Mouse (Mus musculus) CH12.LX (cell line): ENCODE data around the gene Pam. TPM values are rescaled to one million over a fixed set of nuclear protein-coding genes. Genes with fewer than 3 reads are reported as not detected.

Source experiments
- DNase-seq: peaks from one replicate; pipeline ENCODE4 v3.0.0-alpha.2; 2013; ENCODE audit errors: extremely low read depth
- H3K27ac ChIP-seq: 2 replicates; pipeline ENCODE4 v1.5.1; 2012; ENCODE audit warnings: low read depth, mild to moderate bottlenecking, control low read depth, moderate library complexity; ENCODE audit not compliant: insufficient read depth
- H3K27me3 ChIP-seq: replicated peaks from 2 replicates; pipeline ENCODE3; 2012; ENCODE audit warnings: inconsistent platforms
- H3K36me3 ChIP-seq, 2 experiments: replicated peaks in 1 of 2; 2 replicates each; pipeline versions ENCODE3 to v1.6.1; 2012; ENCODE audit warnings: inconsistent platforms in 1 of 2, low read length in 1 of 2, mild to moderate bottlenecking in 1 of 2, mixed read lengths in 1 of 2, moderate library complexity in 1 of 2; ENCODE audit not compliant: control insufficient read depth in 1 of 2, insufficient read depth in 1 of 2
- H3K4me1 ChIP-seq, 2 experiments: 2 replicates each; pipeline ENCODE4 v1.6.1; 2012; ENCODE audit warnings: inconsistent platforms in 1 of 2, moderate library complexity in 1 of 2; ENCODE audit not compliant: insufficient read depth in 2 of 2, control insufficient read depth in 1 of 2
- H3K4me2 ChIP-seq: 2 replicates; pipeline ENCODE4 v1.6.1; 2012; ENCODE audit warnings: low read depth, mild to moderate bottlenecking, control low read depth; ENCODE audit not compliant: poor library complexity, insufficient read depth, severe bottlenecking
- H3K4me3 ChIP-seq, 3 experiments: fragments of 150-350 bp in 1 of 3; sonication (generic) in 1 of 3; replicated peaks in 1 of 3; 2 replicates each; pipeline versions ENCODE3 to v1.5.1; 2011 to 2012; ENCODE audit warnings: low read depth in 2 of 3, low read length in 2 of 3, mild to moderate bottlenecking in 2 of 3, moderate library complexity in 2 of 3, control low read depth in 1 of 3, improper control_type of control experiment in 1 of 3, inconsistent platforms in 1 of 3, mixed read lengths in 1 of 3; ENCODE audit not compliant: poor library complexity in 1 of 3
- H3K79me2 ChIP-seq: replicated peaks from 2 replicates; pipeline ENCODE4 v1.6.1; 2012; ENCODE audit warnings: mild to moderate bottlenecking, moderate library complexity; ENCODE audit not compliant: control insufficient read depth, poor library complexity, insufficient read depth, severe bottlenecking; ENCODE audit errors: extremely low read depth
- H3K9ac ChIP-seq: 2 replicates; pipeline ENCODE4 v1.6.1; 2012; ENCODE audit warnings: low read depth, mild to moderate bottlenecking, control low read depth, moderate library complexity; ENCODE audit not compliant: insufficient read depth
- H3K9me3 ChIP-seq: replicated peaks from 2 replicates; pipeline ENCODE3; 2012; ENCODE audit warnings: low read length, inconsistent platforms, mixed read lengths
- CHD2 ChIP-seq: IDR thresholded peaks from 2 replicates; pipeline ENCODE4 v1.6.1; 2011; ENCODE audit warnings: low read length, improper control_type of control experiment
- ETS1 ChIP-seq: conservative IDR thresholded peaks from 2 replicates; pipeline ENCODE4 v1.6.1; 2012; ENCODE audit warnings: low read depth, mild to moderate bottlenecking, inconsistent platforms, low read length, improper control_type of control experiment, moderate library complexity
- HCFC1 ChIP-seq: IDR thresholded peaks from 2 replicates; pipeline ENCODE4 v1.6.1; 2012; ENCODE audit warnings: low read depth, mild to moderate bottlenecking, inconsistent platforms, low read length, improper control_type of control experiment
- IRF4 ChIP-seq: IDR thresholded peaks from 2 replicates; pipeline ENCODE4 v1.6.1; 2014; ENCODE audit warnings: low read depth, mild to moderate bottlenecking, inconsistent platforms, low read length, improper control_type of control experiment
- JUN ChIP-seq: IDR thresholded peaks from 2 replicates; pipeline ENCODE4 v1.6.1; 2011; ENCODE audit warnings: low read depth, mild to moderate bottlenecking, low read length, improper control_type of control experiment, moderate library complexity; ENCODE audit not compliant: insufficient read depth
- JUND ChIP-seq: conservative IDR thresholded peaks from 2 replicates; pipeline ENCODE4 v1.6.1; 2011; ENCODE audit warnings: low read depth, low read length, improper control_type of control experiment
- MAX ChIP-seq: IDR thresholded peaks from 2 replicates; pipeline ENCODE4 v1.6.1; 2011; ENCODE audit warnings: low read length, improper control_type of control experiment
- MAZ ChIP-seq: IDR thresholded peaks from 2 replicates; pipeline ENCODE4 v1.6.1; 2012; ENCODE audit warnings: low read depth, mild to moderate bottlenecking, inconsistent platforms, low read length, improper control_type of control experiment, moderate library complexity
- MXI1 ChIP-seq: IDR thresholded peaks from 2 replicates; pipeline ENCODE4 v1.6.1; 2011; ENCODE audit warnings: mild to moderate bottlenecking, low read depth, low read length, improper control_type of control experiment
- MYC ChIP-seq: IDR thresholded peaks from 2 replicates; pipeline ENCODE4 v1.6.1; 2011; ENCODE audit warnings: low read depth, mild to moderate bottlenecking, improper control_type of control experiment, low read length
- NELFE ChIP-seq: IDR thresholded peaks from 2 replicates; pipeline ENCODE4 v1.6.1; 2011; ENCODE audit warnings: low read depth, low read length, improper control_type of control experiment
- PAX5 ChIP-seq: IDR thresholded peaks from 2 replicates; pipeline ENCODE4 v1.6.1; 2012; ENCODE audit warnings: low read length, inconsistent platforms, mixed read lengths
- POLR2A ChIP-seq: IDR thresholded peaks from 2 replicates; pipeline ENCODE4 v1.6.1; 2011; ENCODE audit warnings: low read depth, mild to moderate bottlenecking, improper control_type of control experiment, low read length
- POLR2AphosphoS2 ChIP-seq: IDR thresholded peaks from 2 replicates; pipeline ENCODE4 v1.6.1; 2011; ENCODE audit warnings: low read depth, low read length, improper control_type of control experiment
- RAD21 ChIP-seq: IDR thresholded peaks from 2 replicates; pipeline ENCODE4 v1.6.1; 2011; ENCODE audit warnings: low read depth, mild to moderate bottlenecking, low read length, improper control_type of control experiment, moderate library complexity
- RCOR1 ChIP-seq: conservative IDR thresholded peaks from 2 replicates; pipeline ENCODE4 v1.6.1; 2012; ENCODE audit warnings: low read depth, mild to moderate bottlenecking, inconsistent platforms, low read length, improper control_type of control experiment
- SMC3 ChIP-seq: IDR thresholded peaks from 2 replicates; pipeline ENCODE4 v1.6.1; 2011; ENCODE audit warnings: low read depth, low read length, improper control_type of control experiment
- TBP ChIP-seq: conservative IDR thresholded peaks from 2 replicates; pipeline ENCODE4 v1.6.1; 2011; ENCODE audit warnings: low read depth, low read length, improper control_type of control experiment
- TCF12 ChIP-seq: IDR thresholded peaks from 2 replicates; pipeline ENCODE4 v1.6.1; 2014; ENCODE audit warnings: low read depth, mild to moderate bottlenecking, inconsistent platforms, low read length, improper control_type of control experiment
- UBTF ChIP-seq: IDR thresholded peaks from 2 replicates; pipeline ENCODE4 v1.6.1; 2012; ENCODE audit warnings: low read depth, mild to moderate bottlenecking, inconsistent platforms, low read length, improper control_type of control experiment, moderate library complexity
- USF1 ChIP-seq: IDR thresholded peaks from 2 replicates; pipeline ENCODE4 v1.6.1; 2014; ENCODE audit warnings: low read depth, mild to moderate bottlenecking, inconsistent platforms, low read length, improper control_type of control experiment
- USF2 ChIP-seq: conservative IDR thresholded peaks from 2 replicates; pipeline ENCODE4 v1.6.1; 2011; ENCODE audit warnings: low read depth, low read length, improper control_type of control experiment
- ZKSCAN1 ChIP-seq: IDR thresholded peaks from 2 replicates; pipeline ENCODE4 v1.6.1; 2012; ENCODE audit warnings: low read depth, inconsistent platforms, low read length, improper control_type of control experiment, borderline replicate concordance
- ZMIZ1 ChIP-seq: IDR thresholded peaks from 2 replicates; pipeline ENCODE4 v1.6.1; 2012; ENCODE audit warnings: low read depth, mild to moderate bottlenecking, inconsistent platforms, low read length, improper control_type of control experiment
- ZNF384 ChIP-seq: IDR thresholded peaks from 2 replicates; pipeline ENCODE4 v1.6.1; 2012; ENCODE audit warnings: low read depth, low read length, improper control_type of control experiment, inconsistent platforms
- dilution Hi-C: fragments of 300-500 bp; cut with MboI; formaldehyde crosslinking; loops from 2 replicates; pipeline ENCODE4 v1.14.3; 2020; ENCODE audit warnings: low sequenced_read_pairs; ENCODE audit not compliant: extremely low pct_unique_long_range_greater_than_20kb, extremely low pct_ligation_motif_present
- in situ Hi-C: fragments of 300-500 bp; cut with MboI; formaldehyde crosslinking; loops from 3 replicates; pipeline ENCODE4 v1.14.3; 2019; ENCODE audit warnings: low sequenced_read_pairs, low pct_ligation_motif_present, low pct_unique_long_range_greater_than_20kb, mixed read lengths
- polyA plus RNA-seq: library from polyadenylated mRNA; unstranded; fragments of >175 nt; gene quantifications from 2 replicates; pipeline ENCODE4 v1.2.1, GENCODE M21; 2012; ENCODE audit warnings: low read depth; ENCODE audit not compliant: insufficient read length
- total RNA-seq, 2 experiments: library from RNA; depleted of rRNA; stranded (reverse); fragments of 300-350 nt in 1 of 2; fragments of >200 nt in 1 of 2; gene quantifications; 2 replicates each; pipeline ENCODE4 v1.2.3; 2012 to 2014

The Pam gene
- total and polyA plus RNA-seq, 3 experiments, result 0.24 TPM; not detected in 2

- dilution Hi-C loops, result no loop called here
- Histone ChIP-seq H3K79me2 (no peaks in the 10 kb centered on the region), H3K27ac (no peak overlapping the region), H3K9ac (no peak overlapping the region), H3K4me1 (no peaks in the 10 kb centered on the region), H3K4me3 (no peak overlapping the region), H3K9me3 (no peaks in the 10 kb centered on the region), H3K27me3 (no peaks in the 10 kb centered on the region), H3K36me3 (no peaks in the 10 kb centered on the region), H3K4me2 (no peak overlapping the region)
- DNase-seq, result no peak
- in situ Hi-C loops, result no loop called here
- no peak for TF ChIP-seq UBTF
- no peak for TF ChIP-seq JUND
- no peak for TF ChIP-seq USF2
- TF ChIP-seq USF1, result no peak
- TF ChIP-seq MYC, result no peak
- TF ChIP-seq TCF12, result no peak
- no peak for TF ChIP-seq POLR2AphosphoS2
- TF ChIP-seq HCFC1, result no peak
- no peak for TF ChIP-seq ETS1
- no peak for TF ChIP-seq PAX5
- no peak for TF ChIP-seq MAX
- no peak for TF ChIP-seq JUN
- no peak for TF ChIP-seq RCOR1
- no peak for TF ChIP-seq ZNF384
- TF ChIP-seq CHD2, result no peak
- no peak for TF ChIP-seq POLR2A
Observed at GRCm38 (mm10) chr1:97863140-97863539, 232.3 kb downstream of the Pam start.

- H3K9ac ChIP-seq, result no peak overlapping the region
- H3K4me1 ChIP-seq, result no peaks in the 10 kb centered on the region
- H3K27ac ChIP-seq, result no peak overlapping the region
- H3K9me3 ChIP-seq, result no peaks in the 10 kb centered on the region
- no peaks in the 10 kb centered on the region for H3K27me3 ChIP-seq
- in situ Hi-C loops (no loop called here), dilution Hi-C loops (no loop called here)
- no peak overlapping the region for H3K4me2 ChIP-seq
- TF ChIP-seq HCFC1 (no peak), IRF4 (no peak), RAD21 (no peak), JUND (no peak), NELFE (no peak), ZMIZ1 (no peak), TBP (no peak), MXI1 (no peak), TCF12 (no peak), ZKSCAN1 (no peak), SMC3 (no peak), RCOR1 (no peak), PAX5 (no peak), MAZ (no peak), POLR2A (no peak)
- TF ChIP-seq, all 38 proteins: peak for 0
- no peaks in the 10 kb centered on the region for H3K79me2 ChIP-seq
- H3K4me3 ChIP-seq, result no peak overlapping the region
- no peak for DNase-seq
- no peaks in the 10 kb centered on the region for H3K36me3 ChIP-seq
Observed at GRCm38 (mm10) chr1:97862734-97863133, 232.7 kb downstream of the Pam start.
